Mouse (Mus musculus) stomach, embryonic 14.5 days (tissue): ENCODE measurements at regions not wholly inside any gene's neighbourhood (a gene's known extent, or its start where the extent isn't known, plus 50 kb on each side); places are given as distances from the start of the nearest gene placed in this dataset.

Source experiments
- ATAC-seq: fragments of 200-750 bp; cut with Nextera tagmentation; 2 replicates; pipeline ENCODE4 v1.8.0; 2017; ENCODE audit warnings: low read depth, moderate TSS enrichment; ENCODE audit not compliant: insufficient number of reproducible peaks, insufficient read depth, low FRiP score
- H3K27ac ChIP-seq: fragments of 300-500 bp; sonication (generic); 2 replicates; pipeline ENCODE4 v1.5.1; 2014; ENCODE audit warnings: mild to moderate bottlenecking, low read length, moderate library complexity, mixed read lengths
- H3K27me3 ChIP-seq: fragments of 300-500 bp; sonication (generic); 2 replicates; pipeline ENCODE4 v1.6.1; 2014; ENCODE audit warnings: low read length, control low read depth, mixed read lengths; ENCODE audit not compliant: control insufficient read depth, insufficient read depth
- H3K36me3 ChIP-seq: fragments of 300-500 bp; sonication (generic); 2 replicates; pipeline ENCODE4 v1.6.1; 2014; ENCODE audit warnings: mild to moderate bottlenecking, control low read depth, low read length, moderate library complexity, mixed read lengths; ENCODE audit not compliant: control insufficient read depth, insufficient read depth
- H3K4me1 ChIP-seq: fragments of 300-500 bp; sonication (generic); 2 replicates; pipeline ENCODE4 v1.6.1; 2014; ENCODE audit warnings: low read length, control low read depth, mixed read lengths; ENCODE audit not compliant: control insufficient read depth, insufficient read depth
- H3K4me2 ChIP-seq: fragments of 300-500 bp; sonication (generic); replicated peaks from 2 replicates; pipeline ENCODE4 v1.6.1; 2014; ENCODE audit warnings: low read depth, low read length, control low read depth
- H3K4me3 ChIP-seq: fragments of 300-500 bp; sonication (generic); 2 replicates; pipeline ENCODE4 v1.5.1; 2014; ENCODE audit warnings: low read depth, low read length, control low read depth
- H3K9ac ChIP-seq: fragments of 300-500 bp; sonication (generic); replicated peaks from 2 replicates; pipeline ENCODE4 v1.6.1; 2014; ENCODE audit warnings: low read depth, mild to moderate bottlenecking, control low read depth, low read length, moderate library complexity, mixed read lengths
- H3K9me3 ChIP-seq: fragments of 300-500 bp; sonication (generic); 2 replicates; pipeline ENCODE4 v1.6.1; 2016; ENCODE audit warnings: low read depth, low read length, control low read depth; ENCODE audit not compliant: control insufficient read depth
- WGBS: fragments of 180-500 bp; shearing (Covaris S2); extraction: QIAGEN DNeasy Blood & Tissue Kit; methylation state at CpG from one replicate; pipeline ENCODE4 v1.1.7; 2014; 5-methylcytosine and 5-hydroxymethylcytosine counted together

GRCm38 (mm10) chr8:11909146-11909545, 68.9 kb downstream of the Tex29 start:
- Histone ChIP-seq H3K9ac (no peak overlapping the region), H3K4me2 (no peak overlapping the region), H3K9me3 (no peaks in the 10 kb centered on the region), H3K36me3 (no peaks in the 10 kb centered on the region), H3K4me3 (no peak overlapping the region), H3K27ac (no peak overlapping the region), H3K27me3 (no peaks in the 10 kb centered on the region), H3K4me1 (no peaks in the 10 kb centered on the region; the same call in 1 of the 2 replicates)
- no peak for ATAC-seq
- 67% methylated on average over 3 of the region's 3 CpGs for whole genome bisulfite sequencing

DNA sequence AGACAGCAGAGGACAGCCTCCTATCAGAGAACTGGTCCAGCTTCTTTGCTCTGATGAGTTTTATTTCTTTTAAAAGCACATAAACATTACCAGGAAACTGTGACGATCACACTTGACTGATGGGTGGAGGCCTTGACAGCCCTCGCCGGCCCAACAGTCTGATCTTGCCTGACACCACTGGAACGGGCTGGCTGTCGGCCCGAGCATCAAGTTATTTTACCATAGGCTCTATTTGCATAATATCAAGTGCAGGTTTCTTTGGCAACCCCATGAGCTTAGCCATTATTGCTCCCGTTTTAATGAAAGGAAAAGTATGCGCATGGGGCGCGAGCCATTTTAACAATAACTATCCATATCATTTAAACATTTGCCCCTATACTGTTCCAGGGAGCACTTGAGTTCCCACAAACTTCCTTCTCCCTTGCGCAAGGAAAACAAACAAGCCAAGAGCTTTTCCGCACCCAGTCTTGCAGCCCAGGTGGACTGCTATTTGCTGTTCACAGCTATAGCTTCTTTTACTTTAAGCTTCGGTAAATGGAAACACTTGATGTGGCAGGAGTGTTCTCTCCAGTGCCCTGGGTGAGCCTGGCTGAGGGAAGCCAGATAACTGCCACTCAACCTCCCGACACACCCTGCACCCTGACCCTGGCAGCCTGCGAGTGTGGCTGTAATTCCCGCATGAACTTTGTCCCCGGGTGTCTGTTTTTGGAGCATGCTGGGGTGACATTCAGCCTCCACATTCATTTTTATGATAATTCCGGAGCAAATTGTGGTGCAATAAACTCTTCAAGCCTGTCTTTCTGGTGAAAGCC, 71.6 kb downstream of the Tex29 start:
- Histone ChIP-seq H3K27me3 (no peaks in the 10 kb centered on the region), H3K36me3 (no peaks in the 10 kb centered on the region), H3K4me2 (no peak overlapping the region), H3K27ac (no peak overlapping the region), H3K4me1 (peaks cover 5% of the 10 kb centered on the region; the same call in 1 of the 2 replicates), H3K9ac (no peak overlapping the region), H3K9me3 (no peaks in the 10 kb centered on the region), H3K4me3 (no peak overlapping the region)
- no peak for ATAC-seq
- 63% methylated on average over 18 of the region's 18 CpGs for WGBS

- no peaks in the 10 kb centered on the region for H3K36me3 ChIP-seq
- no peak overlapping the region for H3K27ac ChIP-seq
- 73% methylated on average over 17 of the region's 17 CpGs for WGBS
- peaks cover 5% of the 10 kb centered on the region; the same call in 1 of the 2 replicates for H3K4me1 ChIP-seq
- no peak for ATAC-seq
- no peak overlapping the region for H3K4me2 ChIP-seq
- H3K4me3 ChIP-seq: no peak overlapping the region
- no peaks in the 10 kb centered on the region for H3K9me3 ChIP-seq
- no peak overlapping the region for H3K9ac ChIP-seq
- no peaks in the 10 kb centered on the region for H3K27me3 ChIP-seq
Measured at GRCm38 (mm10) chr8:11912451-11913128, 72.3 kb downstream of the Tex29 start.

GRCm38 (mm10) chr8:11913129-11913900, 73.0 kb downstream of the Tex29 start:
- H3K9ac ChIP-seq: no peak overlapping the region
- ATAC-seq: no peak
- H3K27ac ChIP-seq: no peak overlapping the region; the same call in 1 of the 2 replicates
- whole genome bisulfite sequencing: 69% methylated on average over 12 of the region's 12 CpGs
- no peaks in the 10 kb centered on the region for H3K36me3 ChIP-seq
- H3K4me3 ChIP-seq: no peak overlapping the region
- no peak overlapping the region for H3K4me2 ChIP-seq
- H3K4me1 ChIP-seq: peaks cover 5% of the 10 kb centered on the region; the same call in 1 of the 2 replicates
- no peaks in the 10 kb centered on the region for H3K27me3 ChIP-seq
- no peaks in the 10 kb centered on the region for H3K9me3 ChIP-seq

GRCm38 (mm10) chr8:11914131-11914530, 73.9 kb downstream of the Tex29 start:
- H3K9ac ChIP-seq: no peak overlapping the region
- H3K4me1 ChIP-seq: peaks cover 5% of the 10 kb centered on the region; the same call in 1 of the 2 replicates
- ATAC-seq: no peak
- H3K4me2 ChIP-seq: peak overlapping the region; percentile 40; the same call in 1 of the 2 replicates
- H3K36me3 ChIP-seq: no peaks in the 10 kb centered on the region
- H3K27ac ChIP-seq: peak overlapping the region; percentile 90; the same call in 1 of the 2 replicates
- WGBS: 46% methylated on average over 7 of the region's 7 CpGs
- no peaks in the 10 kb centered on the region for H3K27me3 ChIP-seq
- H3K4me3 ChIP-seq: no peak overlapping the region
- H3K9me3 ChIP-seq: no peaks in the 10 kb centered on the region

DNA sequence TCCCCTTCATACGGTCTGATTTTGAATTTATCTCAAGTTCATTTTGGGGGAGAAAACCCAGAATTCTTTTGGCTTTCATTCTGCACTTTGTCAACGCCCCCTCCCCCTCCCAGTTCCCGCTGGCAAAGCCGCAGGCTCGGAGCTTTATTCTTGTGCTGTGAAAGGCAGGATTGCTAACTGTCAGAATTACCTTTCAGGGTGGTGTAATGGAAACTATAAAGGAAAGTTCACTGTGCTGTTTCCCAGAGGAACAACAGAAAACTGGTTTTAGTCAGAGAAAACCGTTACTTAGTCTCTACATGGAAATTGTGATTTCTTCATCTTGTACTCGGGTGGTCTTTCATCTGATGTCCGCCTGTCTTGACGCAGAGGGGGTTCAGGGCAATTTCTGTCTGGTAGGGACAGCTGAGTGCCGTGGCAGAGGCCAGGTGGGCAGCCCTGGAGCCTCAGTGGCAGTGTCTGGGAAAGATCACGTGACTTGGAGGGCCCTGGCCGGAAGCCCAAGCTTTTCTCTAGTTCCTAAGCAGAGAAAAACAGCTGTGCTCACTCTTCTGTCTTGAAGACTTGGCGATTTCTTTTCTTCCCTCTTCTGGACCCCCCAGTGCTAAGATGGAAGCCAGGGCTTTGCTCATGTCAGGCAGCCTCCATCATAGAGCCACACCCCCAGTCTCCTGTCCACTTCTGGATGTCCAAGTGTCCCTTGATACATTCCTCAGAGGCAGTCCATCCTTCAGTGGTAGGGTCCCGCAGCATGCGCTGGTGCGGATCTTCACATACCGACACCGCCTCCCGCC, 74.6 kb downstream of the Tex29 start:
- H3K9ac ChIP-seq: no peak overlapping the region
- WGBS: 37% methylated on average over 19 of the region's 19 CpGs
- H3K4me2 ChIP-seq: peak overlapping the region; percentile 40
- H3K27me3 ChIP-seq: no peaks in the 10 kb centered on the region
- no peak overlapping the region for H3K4me3 ChIP-seq
- peak; percentile 77; the same call in 1 of the 2 replicates for ATAC-seq
- peaks cover 5% of the 10 kb centered on the region; the same call in 1 of the 2 replicates for H3K4me1 ChIP-seq
- H3K9me3 ChIP-seq: no peaks in the 10 kb centered on the region
- H3K36me3 ChIP-seq: no peaks in the 10 kb centered on the region
- H3K27ac ChIP-seq: peak overlapping the region; percentile 90

DNA sequence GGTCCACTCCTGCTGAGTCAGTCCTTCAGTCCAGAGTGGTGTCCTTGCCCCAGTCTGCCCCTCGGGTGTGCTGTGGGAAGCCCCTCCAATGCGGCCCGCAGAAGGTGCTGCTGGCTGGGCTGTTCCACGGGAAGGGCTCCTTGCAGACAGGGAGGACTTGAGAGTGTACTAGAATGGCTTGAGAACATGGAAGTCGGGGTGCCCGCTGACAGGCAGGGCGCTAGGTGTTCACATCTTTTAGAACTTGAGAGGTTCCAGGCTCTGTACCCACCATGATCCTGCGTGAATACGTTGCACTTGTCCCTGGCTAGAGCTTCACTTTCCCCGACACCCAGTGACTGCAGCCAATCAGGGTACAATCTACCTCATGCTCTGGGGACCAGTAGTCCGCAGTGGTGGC, 75.4 kb downstream of the Tex29 start:
- H3K4me3 ChIP-seq: no peak overlapping the region
- H3K9me3 ChIP-seq: no peaks in the 10 kb centered on the region
- no peak overlapping the region for H3K9ac ChIP-seq
- ATAC-seq: no peak
- no peak overlapping the region for H3K4me2 ChIP-seq
- H3K4me1 ChIP-seq: peaks cover 5% of the 10 kb centered on the region; the same call in 1 of the 2 replicates
- H3K27ac ChIP-seq: peak overlapping the region; percentile 90; the same call in 1 of the 2 replicates
- H3K27me3 ChIP-seq: no peaks in the 10 kb centered on the region
- no peaks in the 10 kb centered on the region for H3K36me3 ChIP-seq
- WGBS: 86% methylated on average over 11 of the region's 11 CpGs
